Mouse (Mus musculus) intestine, postnatal 0 days (tissue): ENCODE data around the gene Olfr1246. TPM values are rescaled to one million over a fixed set of nuclear protein-coding genes. Genes with fewer than 3 reads are reported as not detected.
"Not testable (repeated sequence)": the region's sequence is repeated elsewhere in the genome, so short reads cannot be mapped to it uniquely, and the experiment has no call there.

ENCODE experiments used
- ATAC-seq: fragments of 200-750 bp; cut with Nextera tagmentation; 2 replicates; pipeline ENCODE4 v1.8.0; 2017; ENCODE audit warnings: mild to moderate bottlenecking, moderate TSS enrichment, moderate library complexity
- H3K27ac ChIP-seq: fragments of 300-500 bp; sonication (generic); 2 replicates; pipeline ENCODE4 v1.5.1; 2014; ENCODE audit warnings: mild to moderate bottlenecking, low read depth, low read length, moderate library complexity
- H3K27me3 ChIP-seq: fragments of 300-500 bp; sonication (generic); replicated peaks from 2 replicates; pipeline ENCODE4 v1.6.1; 2014; ENCODE audit warnings: low read length, mixed read lengths; ENCODE audit not compliant: control insufficient read depth, insufficient read depth
- H3K36me3 ChIP-seq: fragments of 300-500 bp; sonication (generic); 2 replicates; pipeline ENCODE4 v1.6.1; 2014; ENCODE audit warnings: mild to moderate bottlenecking, moderate library complexity; ENCODE audit not compliant: control insufficient read depth, insufficient read depth
- H3K4me1 ChIP-seq: fragments of 300-500 bp; sonication (generic); replicated peaks from 2 replicates; pipeline ENCODE4 v1.6.1; 2014; ENCODE audit warnings: antibody characterized with exemption, low read length, mixed read lengths; ENCODE audit not compliant: control insufficient read depth, insufficient read depth
- H3K4me2 ChIP-seq: fragments of 300-500 bp; sonication (generic); replicated peaks from 2 replicates; pipeline ENCODE4 v1.6.1; 2014; ENCODE audit warnings: low read depth, mild to moderate bottlenecking, moderate library complexity
- H3K4me3 ChIP-seq: fragments of 300-500 bp; sonication (generic); 2 replicates; pipeline ENCODE4 v1.5.1; 2014; ENCODE audit warnings: low read depth, low read length
- H3K9ac ChIP-seq: fragments of 300-500 bp; sonication (generic); 2 replicates; pipeline ENCODE4 v1.6.1; 2014; ENCODE audit warnings: mild to moderate bottlenecking, low read depth, low read length
- H3K9me3 ChIP-seq: fragments of 300-500 bp; sonication (generic); 2 replicates; pipeline ENCODE4 v1.6.1; 2016; ENCODE audit warnings: mixed run types; ENCODE audit not compliant: control insufficient read depth
- CTCF ChIP-seq: sonication (generic); IDR thresholded peaks from 2 replicates; pipeline ENCODE4 v1.5.1; 2016; ENCODE audit warnings: low read depth, mild to moderate bottlenecking, control low read depth, antibody characterized with exemption, moderate library complexity
- WGBS: fragments of 180-500 bp; shearing (Covaris S2); extraction: QIAGEN DNeasy Blood & Tissue Kit; methylation state at CpG from one replicate; pipeline ENCODE4 v1.1.7; 2014; 5-methylcytosine and 5-hydroxymethylcytosine counted together
- polyA plus RNA-seq: library from polyadenylated mRNA; unstranded; fragments of >200 nt; fragmentation: Nextera tagmentation; extraction: Ambion mirVana; gene quantifications from 2 replicates; pipeline ENCODE4 v1.2.1, GENCODE M21; 2015

Gene Olfr1246
- not detected in 2 replicates for polyA plus RNA-seq

- no peak within 1 kb of the TSS for H3K9ac ChIP-seq
- H3K4me3 ChIP-seq: no peak within 1 kb of the TSS
- H3K36me3 ChIP-seq: no peaks in the 10 kb centered on the region
- H3K4me2 ChIP-seq: no peak within 1 kb of the TSS
- no peaks in the 10 kb centered on the region for H3K27me3 ChIP-seq
- no peaks in the 10 kb centered on the region for H3K4me1 ChIP-seq
- ATAC-seq: no peak
- no peak within 1 kb of the TSS for H3K27ac ChIP-seq
- TF ChIP-seq CTCF: no peak
- no peaks in the 10 kb centered on the region for H3K9me3 ChIP-seq
- 63% methylated on average over 2 of the region's 2 CpGs for WGBS
Measured at GRCm38 (mm10) chr2:89593057-89593456, at the start of gene Olfr1246. Gene Olfr1246, minus strand, starts transcription at chr2:89593157.

DNA sequence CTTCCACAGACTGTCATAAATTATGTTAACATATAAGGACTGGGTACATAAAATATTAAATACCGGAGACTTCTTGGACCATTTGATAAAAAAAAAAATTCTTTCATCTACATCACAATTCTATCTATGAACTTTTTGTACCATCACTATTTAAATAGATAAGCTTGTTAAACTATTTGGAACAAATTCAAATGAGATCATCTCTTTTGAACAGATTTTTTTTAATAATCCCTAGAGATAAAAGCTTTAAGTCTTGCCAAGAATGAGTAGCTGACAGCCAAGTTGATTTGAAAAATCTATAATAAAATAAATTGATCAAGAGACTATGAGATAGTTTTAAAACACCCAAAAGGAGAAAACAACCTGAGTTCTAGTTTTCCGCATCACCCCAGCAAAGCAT lies 41.9 kb upstream of the Olfr1246 start, which contains the start of gene Olfr1249:
Gene Olfr1249 (minus strand): TSS at position 101 of the 400 bp plus-strand sequence.
- Histone ChIP-seq H3K9ac (no peak within 1 kb of the TSS), H3K9me3 (no peaks in the 10 kb centered on the region), H3K4me1 (no peaks in the 10 kb centered on the region), H3K27ac (no peak within 1 kb of the TSS), H3K36me3 (no peaks in the 10 kb centered on the region), H3K27me3 (no peaks in the 10 kb centered on the region), H3K4me2 (no peak within 1 kb of the TSS), H3K4me3 (no peak within 1 kb of the TSS)
- WGBS: 89% methylated on average over 2 of the region's 2 CpGs
- no peak for TF ChIP-seq CTCF
- no peak for ATAC-seq

GRCm38 (mm10) chr2:89618145-89618544 lies 25.2 kb upstream of the Olfr1246 start, which contains the start of gene Olfr1248:
Gene Olfr1248, minus strand, starts transcription at chr2:89618245.
- H3K9ac ChIP-seq, H3K27me3 ChIP-seq, H3K36me3 ChIP-seq, ATAC-seq, H3K27ac ChIP-seq, H3K4me2 ChIP-seq, H3K4me3 ChIP-seq, H3K4me1 ChIP-seq, H3K9me3 ChIP-seq: not testable (repeated sequence)
- 97% methylated on average over 1 of the region's 1 CpGs for WGBS

- 88% methylated on average over 2 of the region's 2 CpGs for WGBS
- no peak for TF ChIP-seq CTCF
- H3K9me3 ChIP-seq: no peaks in the 10 kb centered on the region
Measured at GRCm38 (mm10) chr2:89614030-89614429, 21.1 kb upstream of the Olfr1246 start, which contains the start of gene Olfr1247. Gene Olfr1247, minus strand, starts transcription at chr2:89614130.

DNA sequence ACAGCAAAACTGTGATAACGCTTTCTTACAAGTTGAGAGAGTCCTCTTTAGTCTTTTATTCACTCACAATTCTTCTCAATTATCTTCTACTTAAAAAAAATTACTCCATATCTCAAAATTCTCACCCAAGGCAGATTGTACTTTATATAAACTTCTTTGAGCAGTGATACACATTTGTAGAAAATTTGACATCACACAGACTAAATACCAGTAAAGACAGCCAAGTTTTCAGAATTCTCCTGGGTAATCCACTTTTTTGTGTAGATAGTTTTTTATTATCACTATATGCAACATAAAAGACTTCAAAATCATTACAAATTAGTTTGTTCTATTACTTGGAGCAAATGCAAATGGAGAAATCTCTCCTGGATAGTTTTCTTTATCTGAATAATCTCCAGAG lies 14.6 kb downstream of the Olfr1246 start, which contains the start of gene Olfr1245:
Gene Olfr1245 (minus strand): TSS at position 101 of the 400 bp plus-strand sequence.
- Histone ChIP-seq H3K4me1 (no peaks in the 10 kb centered on the region), H3K36me3 (no peaks in the 10 kb centered on the region), H3K4me2 (no peak within 1 kb of the TSS), H3K9ac (no peak within 1 kb of the TSS), H3K9me3 (peaks cover 3% of the 10 kb centered on the region; the same call in 1 of the 2 replicates), H3K27ac (no peak within 1 kb of the TSS), H3K4me3 (no peak within 1 kb of the TSS), H3K27me3 (no peaks in the 10 kb centered on the region)
- WGBS: 85% methylated on average over 1 of the region's 1 CpGs
- ATAC-seq: no peak
- no peak for TF ChIP-seq CTCF

More at GRCm38 (mm10) chr2:89614030-89614429, 21.1 kb upstream of the Olfr1246 start, which contains the start of gene Olfr1247:
- ATAC-seq: no peak
- H3K27ac ChIP-seq: no peak within 1 kb of the TSS
- no peak within 1 kb of the TSS for H3K4me2 ChIP-seq
- H3K9ac ChIP-seq: no peak within 1 kb of the TSS
- no peaks in the 10 kb centered on the region for H3K36me3 ChIP-seq
- H3K4me1 ChIP-seq: no peaks in the 10 kb centered on the region
- no peaks in the 10 kb centered on the region for H3K27me3 ChIP-seq
- no peak within 1 kb of the TSS for H3K4me3 ChIP-seq

GRCm38 (mm10) chr2:89562706-89563105 lies 30.3 kb downstream of the Olfr1246 start:
- not testable (repeated sequence) for H3K4me2 ChIP-seq
- 59% methylated on average over 2 of the region's 2 CpGs for WGBS

DNA sequence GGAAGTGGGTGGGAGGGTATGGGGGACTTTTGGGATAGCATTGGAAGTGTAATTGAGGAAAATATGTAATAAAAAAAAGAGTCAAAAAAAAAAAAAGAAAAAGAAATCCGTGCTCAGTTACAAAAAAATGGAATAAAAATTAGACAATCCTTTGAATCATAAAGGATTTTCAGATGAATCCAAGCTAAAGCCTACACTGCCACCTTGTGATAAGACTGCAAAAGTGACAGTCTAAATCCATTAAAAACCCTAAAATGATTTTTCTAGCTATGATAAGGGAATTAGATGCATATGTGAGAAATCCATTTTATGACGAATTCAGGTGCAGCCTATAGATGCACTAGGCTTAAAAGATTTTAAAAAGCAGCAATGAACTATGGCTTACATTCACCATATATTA lies 48.4 kb downstream of the Olfr1246 start:
- H3K4me3 ChIP-seq: no peak overlapping the region
- WGBS: 45% methylated on average over 2 of the region's 2 CpGs
- no peaks in the 10 kb centered on the region for H3K27me3 ChIP-seq
- ATAC-seq: no peak
- no peak overlapping the region for H3K9ac ChIP-seq
- no peak overlapping the region for H3K27ac ChIP-seq
- H3K4me1 ChIP-seq: no peaks in the 10 kb centered on the region
- TF ChIP-seq CTCF: peak; percentile 49
- H3K4me2 ChIP-seq: no peak overlapping the region
- no peaks in the 10 kb centered on the region for H3K9me3 ChIP-seq
- H3K36me3 ChIP-seq: no peaks in the 10 kb centered on the region

More at GRCm38 (mm10) chr2:89562706-89563105, 30.3 kb downstream of the Olfr1246 start:
- H3K9me3 ChIP-seq, H3K27me3 ChIP-seq, H3K36me3 ChIP-seq, H3K4me3 ChIP-seq, H3K9ac ChIP-seq, ATAC-seq, H3K4me1 ChIP-seq, H3K27ac ChIP-seq: not testable (repeated sequence)
